Mouse (Mus musculus) skeletal muscle tissue, adult 2 months (tissue): Measurements from ENCODE around the gene Gm20605.

Source experiments
- DNase-seq: peaks from one replicate; pipeline ENCODE4 v3.0.0-alpha.2; 2012; ENCODE audit warnings: low read depth, low spot score

Gene Gm20605

GRCm38 (mm10) chr5:137686127-137686790 lies 57.3 kb downstream of the Gm20605 start:
- no peak for DNase-seq

- no peak for DNase-seq
These were observed 61.0 kb downstream of the Gm20605 start for GRCm38 (mm10) chr5:137689974-137690373.

DNA sequence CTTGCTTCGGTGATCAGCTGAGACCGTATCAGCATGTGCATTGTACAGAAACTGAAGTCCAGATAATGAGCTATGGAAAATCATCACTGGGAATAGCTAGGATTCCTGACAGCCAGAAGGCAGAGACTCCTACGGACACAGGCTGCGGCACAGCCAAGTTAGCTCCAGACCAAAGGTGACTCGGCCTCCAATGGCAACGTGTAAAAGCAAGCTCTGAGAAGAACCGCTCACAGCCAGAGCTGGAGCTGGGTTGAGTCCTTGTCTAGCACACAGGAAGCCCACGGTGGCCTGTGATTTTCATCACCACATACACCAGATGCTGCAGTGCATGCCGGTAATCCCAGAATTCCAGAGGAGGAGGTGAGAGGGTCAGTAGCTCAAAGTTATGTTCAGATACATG lies 61.6 kb downstream of the Gm20605 start:
- no peak for DNase-seq

DNA sequence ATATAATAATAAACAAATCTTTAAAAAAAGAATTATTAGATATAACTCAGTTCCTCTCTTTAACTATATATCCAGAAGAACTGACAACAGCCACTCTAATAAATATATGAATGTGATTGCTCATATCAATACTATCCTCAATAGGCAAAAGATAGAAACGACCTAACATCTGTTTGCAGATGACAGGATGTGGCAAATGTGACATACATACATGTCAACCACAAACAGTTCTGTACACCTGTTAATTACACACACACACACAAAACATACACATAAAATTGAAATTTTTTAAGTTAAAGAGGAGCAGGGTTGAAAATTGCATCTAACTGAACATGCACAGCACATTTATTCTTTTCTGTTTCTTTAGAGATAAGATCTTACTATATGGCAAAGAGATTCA lies 62.9 kb downstream of the Gm20605 start:
- no peak for DNase-seq
